Mouse (Mus musculus) embryonic facial prominence, embryonic 15.5 days (tissue): ENCODE measurements around the gene Cntn2. TPM values are rescaled to one million over a fixed set of nuclear protein-coding genes. Genes with fewer than 3 reads are reported as not detected.

Experiments used
- ATAC-seq: fragments of 200-750 bp; cut with Nextera tagmentation; 2 replicates; pipeline ENCODE4 v1.8.0; 2017; ENCODE audit warnings: low read depth, moderate TSS enrichment; ENCODE audit not compliant: insufficient number of reproducible peaks, low FRiP score, low TSS enrichment
- H3K27ac ChIP-seq: fragments of 300-500 bp; sonication (generic); replicated peaks from 2 replicates; pipeline ENCODE4 v1.5.1; 2015; ENCODE audit warnings: mild to moderate bottlenecking, inconsistent platforms
- H3K27me3 ChIP-seq: fragments of 300-500 bp; sonication (generic); 2 replicates; pipeline ENCODE4 v1.6.1; 2015; ENCODE audit warnings: inconsistent platforms
- H3K36me3 ChIP-seq: fragments of 300-500 bp; sonication (generic); 2 replicates; pipeline ENCODE4 v1.6.1; 2015; ENCODE audit warnings: mild to moderate bottlenecking, inconsistent platforms
- H3K4me1 ChIP-seq: fragments of 300-500 bp; sonication (generic); 2 replicates; pipeline ENCODE4 v1.6.1; 2015; ENCODE audit warnings: inconsistent platforms
- H3K4me2 ChIP-seq: fragments of 300-500 bp; sonication (generic); replicated peaks from 2 replicates; pipeline ENCODE4 v1.6.1; 2015; ENCODE audit warnings: mild to moderate bottlenecking, inconsistent platforms
- H3K4me3 ChIP-seq: fragments of 300-500 bp; sonication (generic); replicated peaks from 2 replicates; pipeline ENCODE4 v1.5.1; 2015; ENCODE audit warnings: mild to moderate bottlenecking, inconsistent platforms
- H3K9ac ChIP-seq: fragments of 300-500 bp; sonication (generic); 2 replicates; pipeline ENCODE4 v1.6.1; 2015; ENCODE audit warnings: inconsistent platforms
- H3K9me3 ChIP-seq: fragments of 300-500 bp; sonication (generic); replicated peaks from 2 replicates; pipeline ENCODE4 v1.6.1; 2016; ENCODE audit warnings: inconsistent platforms
- WGBS: fragments of 180-500 bp; shearing (Covaris S2); methylation state at CpG from one replicate; pipeline ENCODE4 v1.1.7; 2015; 5-methylcytosine and 5-hydroxymethylcytosine counted together
- polyA plus RNA-seq: library from polyadenylated mRNA; unstranded; fragments of >200 nt; fragmentation: Nextera tagmentation; extraction: Ambion mirVana; gene quantifications from 2 replicates; pipeline ENCODE4 v1.2.1, GENCODE M21; 2015

The Cntn2 gene
- polyA plus RNA-seq, 1 experiment from 2014 or later, result 1.5 TPM

DNA sequence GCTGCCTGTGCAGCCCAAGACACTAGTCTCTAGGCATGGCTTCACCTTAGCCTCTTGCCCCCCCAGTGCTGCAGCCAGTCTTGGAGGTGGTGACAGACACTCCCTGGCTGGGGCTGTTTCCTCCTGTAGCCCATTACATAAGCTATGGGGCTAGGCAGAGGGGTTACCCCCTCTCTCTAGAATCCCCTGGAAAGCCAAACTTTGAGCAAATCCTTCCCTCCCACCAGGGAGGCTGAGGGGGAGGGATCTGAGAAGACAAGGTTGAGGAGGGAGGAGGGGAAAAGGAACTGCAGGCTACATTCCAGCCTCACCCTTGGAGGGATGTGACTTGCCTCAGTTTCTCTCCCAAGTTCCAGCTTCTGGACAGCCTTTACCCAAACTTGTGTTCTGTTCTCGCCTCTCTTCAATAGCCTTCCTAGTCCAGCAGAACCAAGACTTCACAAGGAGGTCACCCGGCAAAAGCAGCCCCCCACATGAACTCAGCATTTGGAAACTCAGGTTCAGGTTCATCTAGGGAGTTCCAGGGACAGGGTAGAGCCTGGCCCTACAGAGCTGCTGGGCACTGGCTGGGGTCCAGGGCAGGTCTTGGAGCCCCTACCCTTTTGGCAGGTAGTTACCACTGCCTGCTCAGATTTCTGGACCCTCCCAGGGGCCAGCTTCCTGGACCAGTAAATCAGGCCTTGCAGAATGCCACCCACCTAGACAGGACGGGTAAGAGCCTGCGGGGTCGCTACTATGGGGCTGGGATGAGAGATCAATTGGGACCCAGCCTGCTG, 1.0 kb downstream of the Cntn2 start:
- H3K27me3 ChIP-seq, result peaks cover 51% of the 10 kb centered on the region

DNA sequence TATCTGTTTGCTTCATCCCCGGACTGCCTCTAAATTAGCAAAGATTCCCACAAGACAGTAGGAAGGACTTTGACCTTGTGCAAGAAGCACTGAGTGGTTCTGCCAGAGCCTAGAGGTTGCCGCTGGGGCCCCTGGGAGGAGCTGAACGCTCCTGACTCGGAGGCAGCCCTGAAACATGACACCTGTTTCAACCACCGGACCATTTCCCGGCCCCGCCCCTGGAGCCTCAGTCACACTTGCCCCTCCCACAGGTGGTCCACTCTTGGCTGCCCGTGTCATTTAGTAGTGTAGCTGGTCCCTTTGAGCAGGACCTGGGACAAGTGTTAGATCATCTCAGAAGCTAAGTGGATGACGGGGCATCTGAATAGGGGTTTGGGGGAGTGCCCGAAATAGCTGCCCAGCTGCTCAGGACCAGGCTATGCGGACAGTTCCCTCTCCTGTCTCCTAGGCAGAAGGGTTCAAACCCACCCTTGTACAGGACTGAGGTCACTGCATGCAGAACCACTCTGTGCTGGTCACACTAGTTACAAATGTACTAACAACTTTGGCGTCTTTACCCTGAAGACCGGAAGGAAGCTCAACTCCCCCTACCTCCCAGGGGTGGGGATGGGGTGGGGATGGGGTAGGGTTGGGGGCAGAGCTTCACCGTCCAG, 1.8 kb downstream of the Cntn2 start:
- no peak overlapping the region for H3K27ac ChIP-seq
- no peak overlapping the region for H3K4me3 ChIP-seq
- peak; percentile 31; the same call in 1 of the 2 replicates for ATAC-seq
- no peaks in the 10 kb centered on the region for H3K9me3 ChIP-seq
- H3K9ac ChIP-seq, result no peak overlapping the region
- 2% methylated on average over 14 of the region's 14 CpGs for WGBS
- H3K4me1 ChIP-seq, result peaks cover 10% of the 10 kb centered on the region
- peaks cover 51% of the 10 kb centered on the region for H3K27me3 ChIP-seq
- no peak overlapping the region for H3K4me2 ChIP-seq
- no peaks in the 10 kb centered on the region for H3K36me3 ChIP-seq

More for the DNA sequence above, 1.0 kb downstream of the Cntn2 start:
- ATAC-seq, result no peak
- peaks cover 10% of the 10 kb centered on the region for H3K4me1 ChIP-seq
- H3K4me2 ChIP-seq, result no peak overlapping the region
- 9% methylated on average over 5 of the region's 5 CpGs for WGBS
- peak overlapping the region; percentile 26; the same call in 1 of the 2 replicates for H3K4me3 ChIP-seq
- H3K9me3 ChIP-seq, result no peaks in the 10 kb centered on the region
- no peak overlapping the region for H3K9ac ChIP-seq
- H3K27ac ChIP-seq, result no peak overlapping the region
- H3K36me3 ChIP-seq, result no peaks in the 10 kb centered on the region

DNA sequence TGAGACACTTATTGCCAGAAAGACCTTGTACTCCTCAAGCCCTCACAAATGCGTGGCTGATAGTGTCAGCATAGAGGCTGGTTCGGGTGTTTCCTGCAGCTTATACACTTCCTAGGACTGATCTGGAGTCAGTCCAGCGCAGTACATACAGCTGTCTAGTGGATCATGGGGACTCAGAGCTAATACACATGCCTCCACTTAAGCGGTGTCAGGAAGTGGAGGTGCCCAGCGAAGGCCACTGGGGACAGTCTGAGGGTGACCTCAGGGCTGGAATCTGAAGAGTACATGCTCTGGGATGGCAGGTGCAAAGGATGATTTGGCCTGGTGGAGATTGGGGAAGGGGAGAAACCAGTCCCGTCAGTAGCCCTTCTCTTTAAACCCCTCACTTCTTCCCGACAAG, 2.4 kb downstream of the Cntn2 start:
- no peaks in the 10 kb centered on the region for H3K36me3 ChIP-seq
- H3K4me2 ChIP-seq, result no peak overlapping the region
- no peaks in the 10 kb centered on the region for H3K9me3 ChIP-seq
- H3K27me3 ChIP-seq, result peaks cover 51% of the 10 kb centered on the region
- ATAC-seq, result no peak
- peaks cover 10% of the 10 kb centered on the region for H3K4me1 ChIP-seq
- 52% methylated on average over 7 of the region's 7 CpGs for WGBS
- no peak overlapping the region for H3K4me3 ChIP-seq
- H3K9ac ChIP-seq, result no peak overlapping the region
- no peak overlapping the region for H3K27ac ChIP-seq

DNA sequence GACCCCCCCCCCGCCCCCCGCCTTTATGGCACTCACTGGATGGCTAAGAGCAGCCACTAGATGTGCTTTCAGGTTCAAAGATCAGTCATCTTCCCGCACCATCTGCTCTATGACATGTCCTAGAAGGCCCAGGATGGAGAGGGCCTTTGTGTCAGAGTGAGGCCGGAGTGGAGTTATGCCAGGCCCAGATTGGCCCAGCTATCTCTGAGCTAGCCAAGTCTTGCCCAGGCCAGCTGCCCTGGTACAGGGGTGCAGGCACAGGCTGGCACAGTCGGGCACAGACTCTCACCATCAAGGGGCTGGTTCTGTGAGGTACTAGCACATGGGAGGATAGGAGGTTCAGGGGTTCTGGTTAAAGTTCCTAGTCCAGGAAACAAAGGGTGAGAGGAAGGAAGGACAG, 5.3 kb downstream of the Cntn2 start:
- H3K4me3 ChIP-seq, result no peak overlapping the region
- H3K27me3 ChIP-seq, result peaks cover 46% of the 10 kb centered on the region
- H3K4me1 ChIP-seq, result peaks cover 22% of the 10 kb centered on the region
- H3K4me2 ChIP-seq, result no peak overlapping the region
- H3K36me3 ChIP-seq, result no peaks in the 10 kb centered on the region
- H3K9me3 ChIP-seq, result no peaks in the 10 kb centered on the region
- no peak overlapping the region for H3K27ac ChIP-seq
- H3K9ac ChIP-seq, result no peak overlapping the region
- ATAC-seq, result no peak
- 80% methylated on average over 5 of the region's 5 CpGs for WGBS

DNA sequence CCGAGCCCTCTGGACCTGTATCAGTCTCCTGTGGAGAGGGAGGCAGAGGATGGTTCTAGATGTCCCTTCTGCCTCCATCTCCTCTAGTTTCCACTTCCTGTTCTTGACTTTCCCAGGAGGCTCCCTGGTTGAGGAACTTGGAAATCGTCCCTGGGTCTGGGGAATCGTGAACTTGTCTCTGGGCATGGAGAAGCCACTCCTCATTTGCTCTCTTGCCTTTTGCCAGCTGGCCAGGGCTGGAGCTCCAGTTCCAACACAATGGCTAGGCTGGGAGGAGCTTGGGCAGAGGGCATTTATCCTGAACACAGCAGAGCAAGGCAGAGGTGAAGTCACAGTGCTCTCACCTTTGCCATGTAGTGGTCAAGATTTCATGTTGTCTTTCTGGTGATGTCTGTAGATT, 6.6 kb downstream of the Cntn2 start:
- Histone ChIP-seq H3K27ac (no peak overlapping the region), H3K36me3 (no peaks in the 10 kb centered on the region), H3K9ac (no peak overlapping the region), H3K4me2 (no peak overlapping the region), H3K4me3 (no peak overlapping the region), H3K27me3 (peaks cover 33% of the 10 kb centered on the region), H3K9me3 (no peaks in the 10 kb centered on the region), H3K4me1 (peaks cover 19% of the 10 kb centered on the region)
- no peak for ATAC-seq
- WGBS, result 76% methylated on average over 3 of the region's 3 CpGs

DNA sequence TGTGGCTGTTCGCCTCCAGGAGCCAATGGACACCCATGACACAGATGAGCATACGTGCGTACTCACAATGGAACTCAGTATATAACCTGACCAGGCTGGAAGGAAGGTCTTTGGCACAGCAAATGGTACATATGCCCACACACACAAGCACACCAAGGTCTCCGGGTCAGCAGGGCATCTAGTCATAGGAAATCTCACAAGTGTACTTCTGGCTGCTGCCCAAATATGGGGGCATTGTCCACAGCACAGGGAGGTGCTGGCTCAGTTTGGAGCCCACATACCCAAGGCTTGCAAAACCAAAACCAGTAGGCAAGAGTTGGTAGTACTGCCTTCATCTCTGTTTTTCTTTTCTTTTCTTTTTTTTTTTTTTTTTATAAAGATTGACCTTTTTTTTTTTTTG, 7.5 kb downstream of the Cntn2 start:
- Histone ChIP-seq H3K9me3 (no peaks in the 10 kb centered on the region), H3K4me1 (peaks cover 24% of the 10 kb centered on the region), H3K4me3 (no peak overlapping the region), H3K9ac (no peak overlapping the region), H3K27me3 (peaks cover 24% of the 10 kb centered on the region), H3K27ac (no peak overlapping the region), H3K4me2 (no peak overlapping the region), H3K36me3 (no peaks in the 10 kb centered on the region)
- no peak for ATAC-seq
- 85% methylated on average over 4 of the region's 4 CpGs for WGBS

DNA sequence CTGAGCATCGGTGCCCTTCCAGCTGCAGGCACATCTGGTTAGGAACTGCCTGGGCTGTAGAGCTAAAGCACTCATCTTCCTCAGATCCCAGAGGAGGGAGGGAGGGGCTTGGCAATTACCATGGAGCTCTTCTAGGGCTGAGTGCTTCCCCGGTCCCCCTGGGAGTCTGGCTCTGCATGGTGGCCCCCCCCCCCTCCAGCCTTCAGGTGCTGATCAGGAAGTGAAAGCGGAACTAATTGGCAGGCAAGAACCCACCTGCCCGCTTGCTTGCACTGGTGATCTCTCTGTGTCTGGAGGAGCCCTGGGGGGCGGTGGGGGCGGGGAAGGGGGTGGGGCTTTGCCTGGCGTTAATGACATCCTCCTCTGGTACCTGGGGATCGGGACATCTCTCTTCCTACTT, 9.2 kb downstream of the Cntn2 start:
- Histone ChIP-seq H3K4me3 (no peak overlapping the region), H3K36me3 (no peaks in the 10 kb centered on the region), H3K4me2 (no peak overlapping the region; the same call in 1 of the 2 replicates), H3K9me3 (no peaks in the 10 kb centered on the region), H3K4me1 (peaks cover 26% of the 10 kb centered on the region), H3K27ac (no peak overlapping the region), H3K9ac (no peak overlapping the region), H3K27me3 (peaks cover 12% of the 10 kb centered on the region)
- 3% methylated on average over 8 of the region's 8 CpGs for WGBS
- peak; percentile 69 for ATAC-seq

DNA sequence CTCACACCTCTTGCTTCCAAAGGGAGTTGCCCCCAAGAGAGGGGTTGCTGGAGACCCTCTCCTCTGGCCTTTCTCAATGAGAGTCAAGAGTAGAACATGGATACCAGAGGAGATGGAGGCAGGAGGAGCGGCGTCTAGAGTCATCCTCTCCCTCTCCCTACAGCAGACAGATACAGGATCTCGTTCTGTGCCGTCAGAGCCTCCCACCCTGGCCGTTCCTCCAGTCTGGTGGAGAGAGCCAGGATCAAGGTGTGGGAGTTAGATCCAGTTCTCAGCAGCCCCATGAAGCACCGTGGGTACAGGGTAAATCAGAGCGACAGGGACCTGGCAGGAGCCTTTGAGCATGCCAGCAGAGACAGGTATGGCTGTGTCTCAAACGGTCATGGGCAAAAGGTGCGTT, 10.5 kb downstream of the Cntn2 start:
- Histone ChIP-seq H3K27me3 (peaks cover 9% of the 10 kb centered on the region), H3K27ac (no peak overlapping the region)
- 52% methylated on average over 9 of the region's 9 CpGs for WGBS

DNA sequence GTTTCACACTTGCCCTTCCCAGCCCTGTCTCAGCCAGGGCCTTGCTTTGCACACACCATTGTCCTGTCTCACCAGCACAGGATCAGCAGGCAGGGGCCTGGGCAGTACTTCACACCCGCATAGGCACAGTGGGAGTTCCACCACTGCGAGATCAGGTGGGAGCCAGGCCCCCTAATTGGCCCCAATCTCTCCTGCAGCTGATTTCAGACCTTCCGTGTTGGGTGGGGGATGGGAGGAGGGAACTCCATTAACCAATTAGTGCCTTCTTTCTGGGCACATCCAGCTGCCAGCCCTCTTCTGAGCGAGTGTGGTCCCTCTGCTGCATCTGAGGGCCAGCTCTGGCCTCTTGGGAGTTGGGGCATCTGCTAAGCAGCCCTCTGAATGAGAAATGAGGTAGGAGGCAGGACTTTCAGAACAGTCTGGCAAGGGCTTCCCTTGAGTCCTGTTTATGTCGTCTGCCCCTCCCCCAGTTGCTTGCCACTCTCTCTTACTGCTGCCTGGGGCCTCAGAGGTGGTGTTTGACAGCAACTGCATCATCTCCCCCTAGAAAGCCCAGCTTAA, 12.3 kb downstream of the Cntn2 start:
- Histone ChIP-seq H3K27me3 (peaks cover 9% of the 10 kb centered on the region), H3K9me3 (no peaks in the 10 kb centered on the region), H3K4me2 (no peak overlapping the region), H3K4me3 (no peak overlapping the region), H3K4me1 (peaks cover 32% of the 10 kb centered on the region), H3K9ac (no peak overlapping the region), H3K27ac (no peak overlapping the region), H3K36me3 (no peaks in the 10 kb centered on the region)
- 5% methylated on average over 5 of the region's 5 CpGs for WGBS
- peak; percentile 61 for ATAC-seq

More for the DNA sequence above, 10.5 kb downstream of the Cntn2 start:
- no peak overlapping the region for H3K4me2 ChIP-seq
- H3K9ac ChIP-seq, result no peak overlapping the region
- H3K4me1 ChIP-seq, result peaks cover 26% of the 10 kb centered on the region
- ATAC-seq, result no peak
- no peaks in the 10 kb centered on the region for H3K36me3 ChIP-seq
- no peaks in the 10 kb centered on the region for H3K9me3 ChIP-seq
- no peak overlapping the region for H3K4me3 ChIP-seq

DNA sequence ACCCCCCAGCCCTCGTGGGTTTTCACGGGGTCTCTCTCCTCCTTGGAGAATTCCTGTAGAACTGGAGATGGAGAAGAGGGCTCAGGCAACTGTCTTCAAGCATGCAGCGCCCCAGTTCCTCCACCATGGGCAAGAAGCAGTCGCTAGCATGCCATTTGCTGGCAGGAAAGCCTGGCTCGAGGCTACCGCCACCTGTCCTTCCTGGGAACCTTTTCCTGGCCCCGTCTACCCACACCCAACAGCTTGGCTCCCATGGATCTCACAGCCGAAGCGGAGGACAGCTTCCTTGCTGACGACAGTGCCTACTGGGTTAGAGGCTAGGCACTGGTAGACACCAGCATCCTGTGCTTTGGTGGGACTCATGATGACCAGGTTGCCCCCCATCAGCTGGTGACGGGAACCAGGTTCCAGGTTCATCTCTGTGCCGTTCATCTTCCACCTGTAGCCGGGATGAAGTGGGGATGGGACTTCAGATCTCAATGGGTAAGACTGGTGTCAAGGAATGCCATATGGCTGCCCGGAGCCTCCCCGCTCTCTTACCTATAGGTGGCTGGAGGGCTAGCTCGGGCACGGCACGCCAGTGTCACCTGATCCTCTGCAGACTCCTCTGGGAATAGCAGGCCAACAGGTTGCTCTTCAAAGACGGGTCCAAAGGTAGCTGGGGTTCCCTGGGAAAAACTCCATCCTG, 14.3 kb downstream of the Cntn2 start:
- H3K4me1 ChIP-seq, result peaks cover 28% of the 10 kb centered on the region
- no peaks in the 10 kb centered on the region for H3K36me3 ChIP-seq
- no peak overlapping the region for H3K9ac ChIP-seq
- H3K4me2 ChIP-seq, result no peak overlapping the region
- peaks cover under 1% of the 10 kb centered on the region for H3K27me3 ChIP-seq
- ATAC-seq, result no peak
- no peak overlapping the region for H3K27ac ChIP-seq
- no peak overlapping the region for H3K4me3 ChIP-seq
- no peaks in the 10 kb centered on the region for H3K9me3 ChIP-seq
- WGBS, result 80% methylated on average over 19 of the region's 19 CpGs

DNA sequence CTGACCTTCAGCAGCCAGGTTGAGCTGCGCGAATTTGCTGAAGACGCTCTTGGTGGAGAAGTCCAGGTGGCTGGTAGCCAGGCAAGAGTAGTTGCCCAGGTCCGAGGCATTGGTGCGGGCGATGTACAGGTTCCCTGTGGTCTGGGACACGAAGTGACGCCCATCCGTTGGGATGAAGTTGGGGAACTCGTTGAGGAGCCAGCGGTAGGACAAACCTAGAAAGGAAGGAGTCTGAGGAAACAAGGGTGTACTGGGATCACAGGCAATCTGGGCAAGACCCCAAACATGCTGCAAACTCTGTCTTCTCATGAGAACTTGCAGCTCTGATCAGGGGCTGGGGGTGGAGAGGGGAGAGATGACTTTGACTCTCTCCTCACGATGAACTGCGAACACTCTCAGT, 15.0 kb downstream of the Cntn2 start:
- ATAC-seq, result no peak
- Histone ChIP-seq H3K36me3 (no peaks in the 10 kb centered on the region), H3K9me3 (no peaks in the 10 kb centered on the region), H3K9ac (no peak overlapping the region), H3K4me3 (no peak overlapping the region), H3K4me2 (no peak overlapping the region), H3K27ac (no peak overlapping the region), H3K27me3 (no peaks in the 10 kb centered on the region), H3K4me1 (peaks cover 25% of the 10 kb centered on the region)
- 93% methylated on average over 13 of the region's 13 CpGs for WGBS
